Mouse (Mus musculus) heart, postnatal 25 days (tissue): Measurements from ENCODE around the gene Atp8a2. TPM values are rescaled to one million over a fixed set of nuclear protein-coding genes. Genes with fewer than 3 reads are reported as not detected.

Experiments
- DNase-seq: peaks from one replicate; pipeline ENCODE4 v3.0.0; 2022; ENCODE audit warnings: low spot score
- intact Hi-C: fragments of 180-260 bp; cut with DNase I; formaldehyde crosslinking; loops from one replicate; pipeline ENCODE4 v1.15.1; 2025
- total RNA-seq, 2 experiments: library from RNA; stranded (reverse); gene quantifications; 2 replicates each; pipeline ENCODE4 v1.2.3; 2021

The Atp8a2 gene
- total RNA-seq, 2 experiments from 2014 or later = 4.9 to 5.5 TPM

DNA sequence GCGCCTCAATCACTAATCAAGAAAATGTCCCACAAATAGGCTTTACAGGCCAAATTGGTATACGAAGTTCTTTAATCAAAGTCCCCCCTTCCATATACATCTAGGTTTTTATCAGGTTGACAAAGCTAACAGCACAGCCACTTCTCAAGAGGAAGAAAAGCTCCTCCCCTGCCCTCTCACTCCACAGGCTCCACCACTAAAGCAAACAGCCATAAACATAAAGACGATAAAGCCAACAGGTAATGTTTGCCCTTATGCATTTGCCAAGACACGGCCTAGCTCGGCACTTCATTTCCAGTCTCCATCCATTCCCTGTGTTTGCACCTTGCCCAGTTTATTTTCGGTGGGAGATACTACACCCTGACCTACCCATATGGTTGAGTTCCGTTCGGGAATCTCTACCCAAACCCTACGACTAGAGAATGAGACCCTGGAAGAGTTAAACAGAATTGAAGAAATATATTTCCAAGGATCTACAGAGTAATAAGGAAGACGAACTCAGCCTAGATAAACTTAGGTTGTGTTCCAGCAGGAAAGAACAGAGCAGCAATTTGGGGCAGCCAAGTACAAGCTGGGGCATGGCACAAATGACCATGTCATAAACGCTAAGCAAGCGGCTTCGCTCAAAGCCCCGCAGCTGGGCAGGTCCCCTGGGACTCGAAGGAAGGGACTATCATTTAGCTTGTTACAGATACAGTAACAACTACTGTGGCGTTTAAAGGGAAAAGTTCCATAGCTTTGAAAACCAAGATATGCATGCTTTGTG lies 26.0 kb downstream of the Atp8a2 start:
- intact Hi-C loops = no loop called here
- DNase-seq = no peak

- intact Hi-C loops = no loop called here
- DNase-seq = no peak
Observed at GRCm38 (mm10) chr14:60163367-60163766, 33.6 kb downstream of the Atp8a2 start.

GRCm38 (mm10) chr14:60152373-60152772 lies 44.6 kb downstream of the Atp8a2 start:
- intact Hi-C loops = no loop called here
- no peak for DNase-seq

DNA sequence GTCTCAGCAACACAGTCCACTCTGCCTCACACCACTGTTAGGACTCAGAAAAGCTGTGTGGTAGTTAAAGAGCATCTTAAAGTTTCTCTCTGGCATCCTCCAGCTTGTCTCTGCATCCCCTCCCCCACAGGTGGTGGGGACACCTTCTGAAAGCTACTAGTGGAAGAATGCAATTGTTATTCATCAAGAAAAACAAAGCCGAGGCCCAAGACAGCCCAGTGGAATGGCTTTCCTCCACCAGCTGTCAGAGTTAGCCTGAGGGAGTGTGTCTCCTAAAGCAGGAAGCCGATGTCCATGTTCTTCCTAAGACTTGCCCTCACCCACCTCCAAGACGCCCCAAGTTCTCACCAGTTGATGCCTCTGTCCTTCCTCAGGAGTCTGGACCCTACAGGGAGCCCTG lies 48.1 kb downstream of the Atp8a2 start:
- no peak for DNase-seq
- intact Hi-C loops = no loop called here

- intact Hi-C loops = no loop called here
- DNase-seq = no peak
Observed at GRCm38 (mm10) chr14:60143234-60143633, 53.7 kb downstream of the Atp8a2 start.

DNA sequence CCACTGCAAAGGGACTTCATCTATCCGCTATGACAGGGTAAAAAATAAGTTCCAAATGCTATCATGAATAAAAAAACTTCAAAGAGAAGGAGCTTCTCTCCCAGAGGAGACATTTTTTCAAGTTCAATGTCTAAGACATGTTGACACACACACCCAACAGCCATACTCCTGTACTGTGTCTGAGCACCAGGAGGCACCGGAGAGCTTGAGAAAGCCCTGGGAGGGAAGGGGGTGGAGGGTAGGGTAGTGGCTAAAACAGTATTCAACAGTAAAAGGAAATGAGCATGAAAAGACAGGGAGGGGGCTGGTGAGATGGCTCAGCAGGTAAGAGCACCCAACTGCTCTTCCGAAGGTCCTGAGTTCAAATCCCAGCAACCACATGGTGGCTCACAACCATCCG lies 58.6 kb downstream of the Atp8a2 start:
- no peak for DNase-seq

DNA sequence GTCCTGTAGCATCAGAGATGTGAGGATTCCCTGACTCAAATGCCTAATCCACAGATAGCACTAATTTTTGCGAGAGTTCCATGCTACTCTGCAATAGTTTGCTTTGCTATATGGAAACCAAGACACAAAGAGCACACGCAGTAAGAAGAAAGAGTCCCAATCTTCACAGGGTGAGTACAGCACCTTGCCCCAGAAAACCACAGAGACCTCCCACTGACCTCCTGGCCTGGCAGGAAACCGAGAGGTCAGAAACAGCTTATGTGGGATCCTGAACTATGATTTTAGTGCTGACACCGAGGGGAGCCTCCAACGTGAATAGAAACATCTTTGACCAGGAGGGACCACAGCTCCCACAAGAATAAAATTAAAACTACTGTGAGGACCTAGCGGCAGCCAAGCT lies 59.2 kb downstream of the Atp8a2 start:
- intact Hi-C loops = no loop called here
- DNase-seq = no peak

More for the DNA sequence above, 58.6 kb downstream of the Atp8a2 start:
- intact Hi-C loops = no loop called here

DNA sequence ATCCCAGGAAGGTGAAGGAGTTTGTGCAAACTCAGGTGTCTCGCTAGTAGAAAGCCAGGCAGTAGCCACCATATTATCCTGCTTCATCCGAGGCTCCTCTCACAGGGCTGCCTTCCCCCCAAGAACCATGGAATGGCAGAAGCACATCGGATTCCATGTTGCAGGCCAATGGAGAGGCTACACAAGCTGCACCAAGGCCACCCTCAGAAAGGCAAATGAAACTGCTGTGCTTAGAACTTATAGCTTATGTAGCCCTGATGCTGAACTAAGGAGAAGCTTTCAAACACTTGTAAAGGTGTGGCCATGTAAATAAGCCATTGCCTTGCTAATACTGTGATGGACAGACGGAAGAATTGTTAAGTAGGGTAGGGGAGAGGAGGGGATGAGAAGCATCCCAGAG lies 61.2 kb downstream of the Atp8a2 start:
- intact Hi-C loops = no loop called here
- DNase-seq = no peak

- no peak for DNase-seq
- intact Hi-C loops = no loop called here
Observed at GRCm38 (mm10) chr14:60134720-60135119, 62.3 kb downstream of the Atp8a2 start.

- DNase-seq = no peak
- intact Hi-C loops = no loop called here
Observed at GRCm38 (mm10) chr14:60131196-60131876, 65.6 kb downstream of the Atp8a2 start.

DNA sequence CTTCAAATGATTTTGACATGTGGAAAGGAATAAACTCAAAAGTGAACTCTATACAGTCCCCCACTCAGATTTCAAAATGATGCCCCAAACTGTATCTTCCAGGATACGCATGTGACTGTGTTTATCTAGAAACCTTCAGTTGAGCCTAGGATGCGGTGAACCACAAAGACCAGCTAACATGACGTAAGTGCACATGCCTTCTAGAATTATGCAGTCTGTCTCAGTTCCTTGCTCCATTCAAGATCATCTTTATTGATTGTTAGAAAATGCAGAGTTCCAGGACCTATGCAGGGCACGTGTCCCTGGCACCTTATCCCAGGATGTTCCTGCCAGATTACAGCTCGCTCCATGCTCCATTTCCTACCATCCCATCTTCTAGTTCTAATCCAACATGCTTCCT lies 67.4 kb downstream of the Atp8a2 start:
- no peak for DNase-seq
- intact Hi-C loops = no loop called here

DNA sequence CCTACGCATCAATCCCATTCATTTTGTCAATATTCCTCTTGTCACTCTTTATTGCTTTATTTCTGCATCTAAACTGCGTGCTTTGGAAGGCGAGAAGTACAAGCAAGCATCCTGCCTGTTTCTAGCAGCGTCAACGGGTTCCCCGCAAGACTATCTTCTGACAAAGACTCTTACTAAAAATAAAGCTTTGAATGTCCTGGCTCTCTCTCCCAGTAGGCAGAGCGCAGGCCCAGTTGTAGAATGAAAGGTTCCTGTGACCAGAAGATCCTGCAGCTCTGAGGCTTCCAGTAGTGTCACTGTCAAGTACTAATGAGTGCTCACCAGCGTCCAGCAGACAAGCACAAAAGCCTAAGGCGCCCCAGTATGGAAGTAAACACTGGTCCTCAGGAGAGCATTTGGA lies 71.8 kb downstream of the Atp8a2 start:
- DNase-seq = no peak
- intact Hi-C loops = no loop called here

DNA sequence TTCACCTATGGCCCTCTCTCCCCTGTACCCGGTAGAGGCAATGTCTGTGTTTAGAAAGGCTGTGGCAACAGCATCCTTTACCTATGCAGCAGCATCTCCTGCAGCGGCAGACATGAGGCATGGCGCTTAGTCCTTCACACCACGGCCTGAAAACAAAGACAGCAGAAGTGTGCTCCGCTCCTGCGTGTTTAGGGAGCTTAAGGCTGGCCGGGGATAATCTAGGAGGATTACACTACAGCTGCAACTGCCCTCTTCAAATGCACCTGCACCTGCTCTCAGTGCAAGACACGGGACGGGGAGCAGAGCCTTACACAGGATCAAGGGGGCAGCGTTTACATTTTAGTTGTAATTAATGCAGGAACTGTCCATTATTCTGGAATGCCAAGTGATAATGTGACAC lies 75.4 kb downstream of the Atp8a2 start:
- no peak for DNase-seq
- intact Hi-C loops = no loop called here

DNA sequence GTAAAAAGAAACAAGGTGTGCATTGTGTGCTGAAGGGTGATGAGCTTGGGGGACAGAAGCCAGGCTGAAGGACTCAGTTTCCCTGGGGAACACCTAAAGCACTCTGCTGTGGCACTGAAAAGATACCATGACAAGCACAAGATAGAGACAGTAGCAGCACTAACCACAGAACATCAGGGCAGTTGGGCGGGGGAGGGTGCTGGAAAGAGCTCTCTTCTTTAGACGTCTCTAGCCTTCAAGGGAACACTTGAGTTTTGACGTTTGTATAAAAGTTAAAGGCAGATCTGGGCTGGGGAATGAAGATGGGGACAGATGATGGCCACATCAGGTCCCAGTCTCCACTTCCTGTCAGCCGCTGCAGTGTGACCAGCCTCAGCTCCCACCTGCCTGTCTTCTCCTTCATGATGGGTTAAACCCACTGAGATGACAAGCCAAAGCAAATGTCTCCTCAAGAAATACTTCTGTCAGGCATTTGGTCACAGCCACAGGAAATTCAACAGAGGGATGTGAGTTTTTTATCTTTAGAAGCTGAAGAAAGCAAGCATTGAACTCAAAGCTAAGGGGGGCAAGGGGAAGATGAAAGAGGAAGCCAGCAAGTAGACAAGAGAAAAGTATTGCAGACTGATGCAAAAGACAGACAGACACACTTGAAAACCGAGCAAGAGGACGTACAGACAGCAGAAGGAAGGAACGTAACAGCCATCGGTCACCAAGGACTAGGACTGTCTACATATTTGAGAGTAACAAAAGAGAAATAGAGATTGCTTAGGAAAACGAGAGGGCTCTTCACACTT lies 79.0 kb downstream of the Atp8a2 start:
- intact Hi-C loops = no loop called here
- no peak for DNase-seq

DNA sequence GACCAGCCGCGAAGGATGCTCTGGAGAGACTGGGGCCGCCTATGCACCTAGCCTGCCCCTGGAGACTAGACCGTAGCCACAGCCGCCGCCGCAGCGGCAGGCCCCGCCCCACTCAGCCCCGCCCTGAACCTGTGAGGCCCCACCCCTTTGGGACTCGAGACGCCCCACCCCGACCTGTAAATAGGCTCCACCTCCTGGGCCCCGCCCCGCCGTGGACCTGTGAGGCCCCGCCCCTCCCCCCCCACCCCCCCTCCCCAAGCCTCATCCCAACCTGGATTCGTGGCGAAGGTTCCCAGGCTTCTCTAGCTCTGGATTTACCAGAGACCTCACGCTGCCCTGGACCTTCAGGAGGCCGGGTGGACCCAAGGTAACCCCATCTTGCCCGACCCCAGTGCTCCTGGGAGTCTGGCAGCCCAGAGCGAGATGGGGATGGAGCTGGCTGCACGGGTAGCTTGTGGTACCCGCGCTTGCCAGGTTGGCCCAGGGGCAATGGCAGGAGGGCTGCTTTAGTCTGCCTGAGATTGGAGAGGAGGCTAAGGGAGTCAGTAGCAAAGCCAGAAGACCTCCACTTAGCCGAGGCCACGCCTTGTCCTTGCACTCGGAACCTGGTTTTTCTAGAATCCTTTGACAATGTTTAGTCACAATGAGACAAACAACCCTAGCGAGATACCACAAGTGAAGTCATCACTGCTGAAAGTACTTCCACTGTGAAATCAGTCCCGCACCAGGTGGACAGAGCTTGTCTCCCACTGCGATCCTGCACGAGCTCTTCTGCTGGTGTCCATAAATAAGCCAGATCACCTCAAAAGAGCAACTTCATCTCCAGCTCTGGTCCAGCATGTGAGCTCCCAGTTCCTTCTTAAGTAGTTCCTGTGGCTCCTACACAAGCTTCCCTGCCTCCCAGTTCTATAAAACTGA lies 109.9 kb downstream of the Atp8a2 start:
- intact Hi-C loops = no loop called here
- no peak for DNase-seq

DNA sequence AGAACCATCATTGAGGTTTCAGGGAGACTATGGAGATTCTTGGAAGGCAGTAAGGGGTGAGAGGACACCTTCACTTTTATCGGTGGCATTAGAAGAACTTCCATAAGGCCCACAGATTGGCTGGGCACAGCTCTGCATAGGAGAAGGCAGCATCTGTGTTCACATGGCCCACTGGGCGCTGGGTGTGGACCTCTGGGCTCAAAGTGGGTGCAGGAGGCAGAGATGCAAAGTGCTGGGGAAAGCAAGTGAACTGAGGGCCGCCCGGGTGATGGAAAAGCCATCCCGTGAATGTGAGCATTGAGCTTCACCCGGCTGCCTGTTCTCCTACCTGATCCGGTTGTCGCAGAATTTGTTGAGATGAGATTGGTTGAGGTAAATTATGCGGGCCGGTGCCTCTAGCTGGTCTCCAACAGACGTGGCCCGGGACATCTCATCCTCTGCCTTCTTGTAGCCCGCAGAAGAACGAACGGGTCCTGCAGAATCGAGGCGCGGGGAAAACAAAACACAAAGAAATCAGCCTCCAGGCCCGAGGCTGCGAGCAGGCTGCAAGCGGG lies 110.6 kb downstream of the Atp8a2 start:
- DNase-seq = no peak
- intact Hi-C loops = no loop called here

DNA sequence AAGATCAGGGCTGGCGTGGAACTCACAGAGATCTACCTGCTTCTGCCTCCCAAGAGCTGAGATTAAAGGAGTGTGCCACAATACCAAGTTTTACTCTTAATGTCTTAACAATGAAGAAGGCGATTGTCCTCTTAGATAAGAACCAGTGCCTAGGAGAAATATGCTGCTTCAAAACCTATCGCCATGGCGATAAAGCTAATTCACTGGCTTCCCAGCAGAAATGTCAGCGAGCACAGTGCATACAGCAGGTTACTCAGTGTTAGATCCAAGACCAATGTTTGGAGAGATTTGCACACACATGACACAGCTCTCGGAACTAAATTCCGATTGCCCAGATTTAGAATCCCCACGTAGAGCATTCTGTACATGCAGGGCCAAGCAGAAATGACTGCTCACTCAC lies 114.2 kb downstream of the Atp8a2 start:
- DNase-seq = no peak
- intact Hi-C loops = no loop called here

DNA sequence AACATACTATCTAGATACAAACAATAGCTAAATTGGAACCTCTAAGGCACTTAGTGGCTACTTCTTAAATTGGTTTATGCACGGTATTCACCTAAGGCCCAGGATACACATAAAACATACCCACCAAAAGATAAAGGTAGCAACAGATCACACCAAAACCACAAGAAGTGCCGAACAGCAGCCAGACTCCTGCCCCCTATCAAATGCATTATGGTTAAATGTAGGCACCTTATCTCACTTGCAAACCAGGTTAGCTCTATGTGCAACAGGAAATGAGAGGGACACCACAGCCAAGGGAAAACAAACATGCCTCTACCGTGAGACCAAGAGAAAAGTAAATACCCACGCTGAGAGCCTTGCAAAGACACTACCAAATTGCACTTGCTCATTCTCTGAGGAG lies 124.5 kb downstream of the Atp8a2 start:
- intact Hi-C loops = no loop called here
- no peak for DNase-seq

- DNase-seq = no peak
- intact Hi-C loops = no loop called here
Observed at GRCm38 (mm10) chr14:60065186-60065585, 131.8 kb downstream of the Atp8a2 start.

- no peak for DNase-seq
- intact Hi-C loops = no loop called here
Observed at GRCm38 (mm10) chr14:60061023-60061422, 136.0 kb downstream of the Atp8a2 start.
